8 mouse cellular contexts compared by ENCODE assay signal in the genomic region with DNA sequence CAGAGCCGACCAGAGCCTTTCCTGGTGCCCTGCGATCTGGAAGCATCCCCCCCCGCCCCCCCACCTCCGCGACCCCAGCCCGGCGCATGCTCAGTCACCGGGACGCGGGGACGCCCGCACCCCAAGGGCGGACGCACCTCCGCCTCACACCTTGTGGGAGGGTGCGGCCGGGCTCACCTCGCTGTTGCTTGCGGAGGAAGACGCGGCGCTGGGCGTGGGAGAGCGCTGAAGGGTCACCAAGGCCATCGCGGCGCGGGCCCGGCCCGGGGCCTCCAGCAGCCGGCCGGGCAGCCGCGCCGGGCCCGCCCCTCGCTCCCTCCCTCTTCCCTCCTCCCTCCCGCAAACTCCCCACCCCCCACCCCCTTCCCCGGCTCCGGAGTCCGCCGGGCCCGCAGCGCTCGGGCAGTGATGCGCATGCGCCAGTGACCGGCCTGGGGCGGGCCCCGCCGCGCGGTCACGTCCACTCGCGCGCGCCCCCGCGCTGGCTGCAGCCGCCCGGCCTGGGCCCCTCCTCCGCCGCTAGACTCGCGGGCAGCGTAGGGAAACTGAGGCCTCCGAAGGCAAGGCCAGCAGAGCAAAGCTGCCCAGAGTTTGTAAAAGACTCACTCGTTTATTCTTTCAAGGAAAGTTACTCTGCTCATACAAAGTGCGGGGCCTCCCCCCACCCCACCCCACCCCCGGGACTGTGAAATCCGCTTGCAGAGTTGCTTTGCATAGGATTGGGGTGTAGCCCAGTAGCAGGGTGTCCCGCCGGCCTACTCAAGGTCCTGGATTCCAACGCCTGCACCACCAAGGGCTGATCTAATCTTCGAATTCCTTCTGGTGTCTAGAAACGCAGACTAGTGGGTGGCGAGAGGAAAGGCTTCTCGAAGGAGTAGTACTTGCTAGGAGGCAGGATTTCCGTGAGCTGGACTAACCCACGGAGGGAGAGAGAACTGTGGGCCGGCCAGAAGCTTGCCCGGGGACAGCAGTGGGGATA. TPM values are rescaled to one million over a fixed set of nuclear protein-coding genes. Genes with fewer than 3 reads are reported as not detected.
DNase-seq lines count a peak whose midpoint lies in the region; ATAC-seq and TF ChIP-seq lines count a peak whose summit lies in the region.

A gene (minus strand): TSS at position 408 of the 979 bp plus-strand sequence.

- whole genome bisulfite sequencing in hindbrain, embryonic 10.5 days: 1% methylated on average over 83 of the region's 83 CpGs

- H3K4me1 ChIP-seq in G1E (ENCODE audit: insufficient read depth, low read depth, low read length): peaks cover 47% of the 10 kb centered on the region
- peaks cover 50% of the 10 kb centered on the region for H3K4me1 ChIP-seq in hindbrain, embryonic 10.5 days (replicated peaks)

- peak within 1 kb of the TSS; percentile 98 for H3K27ac ChIP-seq in hindbrain, embryonic 10.5 days

- TF ChIP-seq CTCF in G1E (IDR thresholded peaks at IDR 0.05; ENCODE audit: low read depth, low read length): no peak

- 0 out of 2 replicates have a peak, but pooled peaks have one; percentile 4 for ATAC-seq in G1E (ENCODE audit: extremely low read depth, insufficient number of reproducible peaks, low FRiP score, poor library complexity, severe bottlenecking)

- peak; percentile 84 for DNase-seq in G1E (ENCODE audit: low spot score)
- peak; percentile 86 for DNase-seq in cerebellum, adult 9-10 months
- peak in 1 of 2 experiments; percentile 87 for DNase-seq in frontal cortex, adult 2 months (ENCODE audit: extremely low spot score in 1 of 2, low spot score in 1 of 2)
- DNase-seq in hindbrain, embryonic 10.5 days (ENCODE audit: low spot score): peak; percentile 90
- DNase-seq in layer of hippocampus, postnatal 25 days (ENCODE audit: extremely low spot score in 1 of 2, low spot score in 1 of 2): peak; percentile 73 to 80
- DNase-seq in lung, postnatal 14 days: peak; percentile 91
- DNase-seq in retina, adult 2 months (ENCODE audit: low read depth, low spot score): peak; percentile 85
- peak; percentile 56 to 63 for DNase-seq in thymus, postnatal 36 days

- H3K4me3 ChIP-seq in G1E (ENCODE audit: low read depth, low read length): peak within 1 kb of the TSS; percentile 81
- H3K4me3 ChIP-seq in hindbrain, embryonic 10.5 days: peak within 1 kb of the TSS; percentile 84

- H3K27me3 ChIP-seq in G1E (ENCODE audit: insufficient read depth, low read length): peaks cover 16% of the 10 kb centered on the region
- H3K27me3 ChIP-seq in hindbrain, embryonic 10.5 days (ENCODE audit: insufficient read depth, poor library complexity, severe bottlenecking): no peaks in the 10 kb centered on the region

- H3K36me3 ChIP-seq in G1E (replicated peaks): peaks cover 19% of the 10 kb centered on the region
- peaks cover 10% of the 10 kb centered on the region for H3K36me3 ChIP-seq in hindbrain, embryonic 10.5 days

- H3K9me3 ChIP-seq in G1E (replicated peaks): no peaks in the 10 kb centered on the region
- no peaks in the 10 kb centered on the region for H3K9me3 ChIP-seq in hindbrain, embryonic 10.5 days

RNA-seq across cellular contexts. Expression of the gene that starts here (rescaled TPM):
- total RNA-seq in G1E (2014; fragmentation: Nextera tagmentation) (18.0 and 28.4 TPM in 2 replicates), G1E (2017) (3.3 and 3.9 TPM in 2 replicates)
- polyA plus RNA-seq in G1E (2012): 12.4 and 13.8 TPM in 2 replicates
- 12.1 and 12.5 TPM in 2 replicates for polyA plus RNA-seq in frontal cortex, adult 2 months (2012; rRNA removed)
- 14.8 and 16.9 TPM in 2 replicates for polyA plus RNA-seq in hindbrain, embryonic 10.5 days (2016; fragmentation: Nextera tagmentation; extraction: Ambion mirVana)
- total RNA-seq in layer of hippocampus, postnatal 25 days (2021): 10 to 100 TPM; 22.9 to 27.6 TPM
